Mouse (Mus musculus) MEL (cell line): ENCODE results near the gene Gm6169. TPM values are rescaled to one million over a fixed set of nuclear protein-coding genes. Genes with fewer than 3 reads are reported as not detected.
A peak's percentile ranks its signal among the peaks of the same experiment; 100 is the strongest.

Experiments
- DNase-seq: peaks from one replicate; pipeline ENCODE4 v3.0.0; 2011; ENCODE audit warnings: low read depth, low spot score
- H3K27ac ChIP-seq: 2 replicates; pipeline ENCODE4 v1.5.1; 2012; ENCODE audit warnings: low read depth, mild to moderate bottlenecking, control low read depth, low read length, moderate library complexity; ENCODE audit not compliant: control insufficient read depth
- H3K27me3 ChIP-seq, 2 experiments: fragments of 150-350 bp in 1 of 2; sonication (generic) in 1 of 2; 2 replicates each; pipeline ENCODE4 v1.6.1; 2012; ENCODE audit warnings: low read length in 2 of 2, mild to moderate bottlenecking in 2 of 2, improper control_type of control experiment in 1 of 2, moderate library complexity in 1 of 2; ENCODE audit not compliant: insufficient read depth in 2 of 2, control insufficient read depth in 1 of 2
- H3K36me3 ChIP-seq, 2 experiments: 2 replicates each; pipeline ENCODE4 v1.6.1; 2012 to 2014; ENCODE audit warnings: low read length in 2 of 2, improper control_type of control experiment in 1 of 2, inconsistent platforms in 1 of 2, mild to moderate bottlenecking in 1 of 2; ENCODE audit not compliant: insufficient read depth in 2 of 2, control insufficient read depth in 1 of 2
- H3K4me1 ChIP-seq, 2 experiments: fragments of 150-350 bp in 1 of 2; sonication (generic) in 1 of 2; 2 replicates each; pipeline ENCODE4 v1.6.1; 2012; ENCODE audit warnings: low read length in 2 of 2, improper control_type of control experiment in 1 of 2, mild to moderate bottlenecking in 1 of 2; ENCODE audit not compliant: insufficient read depth in 2 of 2, control insufficient read depth in 1 of 2
- H3K4me3 ChIP-seq, 2 experiments: fragments of 150-350 bp in 1 of 2; sonication (generic) in 1 of 2; 2 replicates each; pipeline ENCODE4 v1.5.1; 2012; ENCODE audit warnings: low read depth in 2 of 2, low read length in 2 of 2, mild to moderate bottlenecking in 2 of 2, moderate library complexity in 2 of 2, control low read depth in 1 of 2, improper control_type of control experiment in 1 of 2; ENCODE audit not compliant: control insufficient read depth in 1 of 2, insufficient read depth in 1 of 2
- H3K79me2 ChIP-seq: 2 replicates; pipeline ENCODE4 v1.6.1; 2012; ENCODE audit warnings: mild to moderate bottlenecking, low read length, moderate library complexity; ENCODE audit not compliant: control insufficient read depth, poor library complexity, insufficient read depth
- H3K9ac ChIP-seq: 2 replicates; pipeline ENCODE4 v1.6.1; 2012; ENCODE audit warnings: low read depth, mild to moderate bottlenecking, control low read depth, low read length, moderate library complexity; ENCODE audit not compliant: control insufficient read depth, poor library complexity, severe bottlenecking
- H3K9me3 ChIP-seq: fragments of 150-350 bp; sonication (generic); replicated peaks from 2 replicates; pipeline ENCODE4 v1.6.1; 2012; ENCODE audit warnings: mild to moderate bottlenecking, low read length, improper control_type of control experiment, moderate library complexity; ENCODE audit not compliant: insufficient read depth
- BHLHE40 ChIP-seq: IDR thresholded peaks from 2 replicates; pipeline ENCODE4 v1.6.1; 2012; ENCODE audit warnings: low read depth, mild to moderate bottlenecking, inconsistent platforms, low read length, improper control_type of control experiment, borderline replicate concordance
- CHD1 ChIP-seq: IDR thresholded peaks from 2 replicates; pipeline ENCODE4 v1.6.1; 2012; ENCODE audit warnings: low read depth, mild to moderate bottlenecking, inconsistent platforms, low read length, improper control_type of control experiment
- CHD2 ChIP-seq: IDR thresholded peaks from 2 replicates; pipeline ENCODE4 v1.6.1; 2011; ENCODE audit warnings: low read length, improper control_type of control experiment
- CTCF ChIP-seq, 3 experiments: IDR thresholded peaks in 2 of 3; conservative IDR thresholded peaks in 1 of 3; 2 replicates each; pipeline ENCODE4 v1.5.1; 2011 to 2012; ENCODE audit warnings: low read length in 3 of 3, low read depth in 2 of 3, mild to moderate bottlenecking in 2 of 3, improper control_type of control experiment in 1 of 3, inconsistent platforms in 1 of 3, mixed read lengths in 1 of 3, moderate library complexity in 1 of 3; ENCODE audit not compliant: control insufficient read depth in 1 of 3, insufficient read depth in 1 of 3, poor library complexity in 1 of 3, severe bottlenecking in 1 of 3
- E2F4 ChIP-seq: IDR thresholded peaks from 2 replicates; pipeline ENCODE4 v1.6.1; 2011; ENCODE audit warnings: low read depth, low read length, improper control_type of control experiment, borderline replicate concordance
- ELF1 ChIP-seq: IDR thresholded peaks from 2 replicates; pipeline ENCODE4 v1.6.1; 2014; ENCODE audit warnings: low read depth, mild to moderate bottlenecking, inconsistent platforms, low read length, improper control_type of control experiment, moderate library complexity
- EP300 ChIP-seq, 2 experiments: IDR thresholded peaks; 2 replicates each; pipeline ENCODE4 v1.6.1; 2011; ENCODE audit warnings: improper control_type of control experiment in 2 of 2, low read length in 2 of 2, low read depth in 1 of 2, mild to moderate bottlenecking in 1 of 2
- ETS1 ChIP-seq: IDR thresholded peaks from 2 replicates; pipeline ENCODE4 v1.6.1; 2012; ENCODE audit warnings: low read depth, mild to moderate bottlenecking, inconsistent platforms, low read length, improper control_type of control experiment, moderate library complexity
- GABPA ChIP-seq: IDR thresholded peaks from 2 replicates; pipeline ENCODE4 v1.6.1; 2012; ENCODE audit warnings: low read depth, mild to moderate bottlenecking, inconsistent platforms, low read length, improper control_type of control experiment, moderate library complexity
- GATA1 ChIP-seq: IDR thresholded peaks from 2 replicates; pipeline ENCODE4 v1.6.1; 2011; ENCODE audit warnings: low read depth, low read length, improper control_type of control experiment
- HCFC1 ChIP-seq: IDR thresholded peaks from 2 replicates; pipeline ENCODE4 v1.6.1; 2012; ENCODE audit warnings: low read depth, mild to moderate bottlenecking, inconsistent platforms, low read length, improper control_type of control experiment, moderate library complexity
- JUND ChIP-seq: IDR thresholded peaks from 2 replicates; pipeline ENCODE4 v1.6.1; 2011; ENCODE audit warnings: low read depth, mild to moderate bottlenecking, improper control_type of control experiment, low read length
- KAT2A ChIP-seq: conservative IDR thresholded peaks from 2 replicates; pipeline ENCODE4 v1.6.1; 2012; ENCODE audit warnings: low read depth, low read length, improper control_type of control experiment, inconsistent platforms
- MAFK ChIP-seq: IDR thresholded peaks from 2 replicates; pipeline ENCODE4 v1.6.1; 2011; ENCODE audit warnings: low read depth, mild to moderate bottlenecking, low read length, improper control_type of control experiment, borderline replicate concordance
- MAX ChIP-seq: IDR thresholded peaks from 2 replicates; pipeline ENCODE4 v1.6.1; 2011; ENCODE audit warnings: low read length, improper control_type of control experiment
- MAZ ChIP-seq: IDR thresholded peaks from 2 replicates; pipeline ENCODE4 v1.6.1; 2012; ENCODE audit warnings: low read depth, mild to moderate bottlenecking, inconsistent platforms, low read length, improper control_type of control experiment
- MEF2A ChIP-seq: IDR thresholded peaks from 2 replicates; pipeline ENCODE4 v1.6.1; 2014; ENCODE audit warnings: low read depth, mild to moderate bottlenecking, inconsistent platforms, low read length, improper control_type of control experiment; ENCODE audit not compliant: poor library complexity, insufficient replicate concordance, severe bottlenecking; ENCODE audit errors: extremely low read depth
- MXI1 ChIP-seq: IDR thresholded peaks from 2 replicates; pipeline ENCODE4 v1.6.1; 2011; ENCODE audit warnings: mild to moderate bottlenecking, low read depth, low read length, improper control_type of control experiment
- MYB ChIP-seq: IDR thresholded peaks from 2 replicates; pipeline ENCODE4 v1.6.1; 2011; ENCODE audit warnings: mild to moderate bottlenecking, low read depth, low read length, improper control_type of control experiment
- MYC ChIP-seq: IDR thresholded peaks from 2 replicates; pipeline ENCODE4 v1.6.1; 2011; ENCODE audit warnings: low read depth, mild to moderate bottlenecking, low read length, improper control_type of control experiment, moderate library complexity
- NELFE ChIP-seq: IDR thresholded peaks from 2 replicates; pipeline ENCODE4 v1.6.1; 2011; ENCODE audit warnings: low read depth, low read length, improper control_type of control experiment
- NRF1 ChIP-seq: IDR thresholded peaks from 2 replicates; pipeline ENCODE4 v1.6.1; 2014; ENCODE audit warnings: low read depth, mild to moderate bottlenecking, inconsistent platforms, low read length, improper control_type of control experiment, moderate library complexity; ENCODE audit not compliant: poor library complexity, insufficient read depth, severe bottlenecking
- POLR2A ChIP-seq, 2 experiments: IDR thresholded peaks; 2 replicates each; pipeline ENCODE4 v1.6.1; 2011 to 2012; ENCODE audit warnings: low read length in 2 of 2, mild to moderate bottlenecking in 2 of 2, control low read depth in 1 of 2, improper control_type of control experiment in 1 of 2, low read depth in 1 of 2, moderate library complexity in 1 of 2; ENCODE audit not compliant: control insufficient read depth in 1 of 2, insufficient read depth in 1 of 2, poor library complexity in 1 of 2
- POLR2AphosphoS2 ChIP-seq: IDR thresholded peaks from 2 replicates; pipeline ENCODE4 v1.6.1; 2011; ENCODE audit warnings: low read length, improper control_type of control experiment
- POLR2AphosphoS5 ChIP-seq: IDR thresholded peaks from 2 replicates; pipeline ENCODE4 v1.6.1; 2012; ENCODE audit warnings: low read depth, borderline replicate concordance, mild to moderate bottlenecking, inconsistent platforms, low read length, moderate library complexity, mixed read lengths
- RAD21 ChIP-seq: IDR thresholded peaks from 2 replicates; pipeline ENCODE4 v1.6.1; 2011; ENCODE audit warnings: mild to moderate bottlenecking, low read depth, low read length, improper control_type of control experiment
- RCOR1 ChIP-seq: IDR thresholded peaks from 2 replicates; pipeline ENCODE4 v1.6.1; 2012; ENCODE audit warnings: low read depth, mild to moderate bottlenecking, inconsistent platforms, low read length, improper control_type of control experiment
- SIN3A ChIP-seq: IDR thresholded peaks from 2 replicates; pipeline ENCODE4 v1.6.1; 2012; ENCODE audit warnings: low read length, improper control_type of control experiment, inconsistent platforms
- SMC3 ChIP-seq: IDR thresholded peaks from 2 replicates; pipeline ENCODE4 v1.6.1; 2011; ENCODE audit warnings: low read depth, low read length, improper control_type of control experiment
- TAL1 ChIP-seq: IDR thresholded peaks from 2 replicates; pipeline ENCODE4 v1.6.1; 2012; ENCODE audit warnings: mild to moderate bottlenecking, inconsistent platforms, low read length, moderate library complexity, mixed read lengths
- TBP ChIP-seq: IDR thresholded peaks from 2 replicates; pipeline ENCODE4 v1.8.0; 2011; ENCODE audit warnings: low read depth, low read length, improper control_type of control experiment
- TCF12 ChIP-seq: IDR thresholded peaks from 2 replicates; pipeline ENCODE4 v1.6.1; 2014; ENCODE audit warnings: low read depth, mild to moderate bottlenecking, inconsistent platforms, low read length, improper control_type of control experiment, moderate library complexity
- UBTF ChIP-seq: IDR thresholded peaks from 2 replicates; pipeline ENCODE4 v1.6.1; 2012; ENCODE audit warnings: low read depth, mild to moderate bottlenecking, inconsistent platforms, low read length, improper control_type of control experiment, moderate library complexity, borderline replicate concordance; ENCODE audit not compliant: insufficient read depth
- USF1 ChIP-seq: IDR thresholded peaks from 2 replicates; pipeline ENCODE4 v1.6.1; 2014; ENCODE audit warnings: low read depth, mild to moderate bottlenecking, inconsistent platforms, low read length, improper control_type of control experiment, moderate library complexity
- USF2 ChIP-seq, 2 experiments: IDR thresholded peaks; 2 replicates each; pipeline ENCODE4 v1.6.1; 2011 to 2012; ENCODE audit warnings: improper control_type of control experiment in 2 of 2, low read length in 2 of 2, borderline replicate concordance in 1 of 2, inconsistent platforms in 1 of 2, low read depth in 1 of 2, mild to moderate bottlenecking in 1 of 2; ENCODE audit not compliant: insufficient read depth in 1 of 2
- ZC3H11A ChIP-seq: IDR thresholded peaks from 2 replicates; pipeline ENCODE4 v1.6.1; 2012; ENCODE audit warnings: low read depth, mild to moderate bottlenecking, inconsistent platforms, low read length, improper control_type of control experiment
- ZKSCAN1 ChIP-seq: IDR thresholded peaks from 2 replicates; pipeline ENCODE4 v1.6.1; 2012; ENCODE audit warnings: low read depth, mild to moderate bottlenecking, inconsistent platforms, low read length, improper control_type of control experiment, moderate library complexity
- ZMIZ1 ChIP-seq: IDR thresholded peaks from 2 replicates; pipeline ENCODE4 v1.6.1; 2012; ENCODE audit warnings: low read depth, mild to moderate bottlenecking, inconsistent platforms, low read length, improper control_type of control experiment, moderate library complexity
- ZNF384 ChIP-seq: IDR thresholded peaks from 2 replicates; pipeline ENCODE4 v1.6.1; 2012; ENCODE audit warnings: low read depth, mild to moderate bottlenecking, inconsistent platforms, low read length, improper control_type of control experiment
- polyA plus RNA-seq, 2 experiments: library from polyadenylated mRNA; stranded (reverse) in 1 of 2; unstranded in 1 of 2; fragments of >175 nt in 1 of 2; fragments of >200 nt in 1 of 2; gene quantifications; 2 replicates each; pipeline versions ENCODE4 v1.2.1 to v1.2.4; 2012; ENCODE audit warnings: low replicate concordance in 2 of 2, low read depth in 1 of 2; ENCODE audit not compliant: insufficient read length in 2 of 2, insufficient read depth in 1 of 2, missing spikeins in 1 of 2
- total RNA-seq: library from RNA; depleted of rRNA; stranded (reverse); fragments of 300-350 nt; gene quantifications from 2 replicates; pipeline ENCODE4 v1.2.3, GENCODE M21; 2012

Gene Gm6169
- total and polyA plus RNA-seq, 3 experiments: 1.9 to 3.6 TPM; not detected in 1

DNA sequence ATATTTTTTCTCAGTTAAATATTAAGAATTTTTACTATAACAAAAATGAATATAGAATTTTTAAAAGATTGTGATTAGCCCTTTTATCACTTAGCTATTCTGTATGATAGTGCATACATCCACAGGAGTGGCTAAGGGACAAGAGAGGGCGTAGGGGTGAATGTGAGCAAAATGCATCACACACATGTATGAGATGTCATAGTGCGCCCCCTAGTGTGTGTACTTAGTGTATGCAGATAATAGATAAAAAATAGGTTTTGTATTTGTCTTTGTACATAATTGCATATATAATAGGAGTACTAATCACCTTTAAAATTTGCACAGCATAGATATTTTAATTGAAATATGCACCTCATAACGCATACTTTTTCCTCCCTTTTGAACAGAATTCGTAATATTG lies 46.8 kb upstream of the Gm6169 start:
- Histone ChIP-seq H3K27me3 (no peaks in the 10 kb centered on the region), H3K27ac (no peak overlapping the region), H3K4me3 (no peak overlapping the region), H3K9me3 (no peaks in the 10 kb centered on the region), H3K9ac (no peak overlapping the region), H3K79me2 (no peaks in the 10 kb centered on the region), H3K36me3 (peaks cover 3 to 6% of the 10 kb centered on the region in 2 experiments; a peak in 3 of 4 replicates), H3K4me1 (no peaks in the 10 kb centered on the region)
- TF ChIP-seq TAL1 (no peak), POLR2AphosphoS2 (no peak), POLR2A (IDR thresholded peaks at IDR 0.05; ENCODE audit: control insufficient read depth in 1 of 2, insufficient read depth in 1 of 2, low read depth in 1 of 2, low read length in 2 of 2, poor library complexity in 1 of 2) (no peak), EP300 (IDR thresholded peaks at IDR 0.05; ENCODE audit: low read depth in 1 of 2, low read length in 2 of 2) (no peak), BHLHE40 (no peak), SMC3 (peak; percentile 46), CTCF (IDR thresholded peaks at IDR 0.05 in 2 of 3, conservative IDR thresholded peaks at IDR 0.05 in 1 of 3; ENCODE audit: control insufficient read depth in 1 of 3, insufficient read depth in 1 of 3, low read depth in 2 of 3, low read length in 3 of 3, poor library complexity in 1 of 3, severe bottlenecking in 1 of 3) (peak; percentile 42 to 84 (median 66)), MYC (peak; percentile 74), MEF2A (no peak), CHD1 (no peak), TBP (no peak), GABPA (no peak), ZKSCAN1 (no peak), UBTF (no peak), HCFC1 (no peak), USF1 (no peak), ELF1 (no peak), ZC3H11A (no peak), GATA1 (peak; percentile 42; the same call in 1 of the 2 replicates), TCF12 (no peak), JUND (no peak), ZMIZ1 (no peak), ZNF384 (no peak), POLR2AphosphoS5 (no peak), SIN3A (no peak), RAD21 (peak; percentile 41), CHD2 (no peak), ETS1 (no peak), E2F4 (no peak), USF2 (IDR thresholded peaks at IDR 0.05; ENCODE audit: borderline replicate concordance in 1 of 2, insufficient read depth in 1 of 2, low read depth in 1 of 2, low read length in 2 of 2) (no peak), MAZ (no peak), MAX (no peak), MXI1 (no peak), MAFK (no peak), KAT2A (no peak), NRF1 (no peak), MYB (no peak), RCOR1 (no peak), NELFE (no peak)
- peak; percentile 78 for DNase-seq
